Mouse (Mus musculus): Measurements from ENCODE around the gene Gm34653.
"Not testable (repeated sequence)": the region's sequence is repeated elsewhere in the genome, so short reads cannot be mapped to it uniquely, and the experiment has no call there.

Gm34653 gene

DNA sequence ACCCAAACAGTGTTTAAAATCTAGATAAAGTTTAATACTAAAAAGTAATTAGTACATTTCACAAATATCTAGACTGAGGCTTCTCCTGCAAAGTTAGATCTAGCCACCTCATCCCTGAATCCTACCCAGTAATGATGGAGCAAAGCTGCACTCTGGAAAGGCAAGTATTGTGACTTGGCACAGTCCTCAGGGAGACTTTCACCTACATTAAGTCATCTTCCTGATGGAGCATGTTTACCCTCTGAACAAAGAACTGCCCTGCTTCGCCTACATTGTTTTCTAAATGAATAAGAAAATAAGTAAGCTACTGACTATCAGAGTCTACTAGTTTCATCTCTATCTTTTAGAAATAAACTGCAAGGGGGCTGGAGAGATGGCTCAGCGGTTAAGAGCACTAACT is 14.3 kb upstream of the Gm34653 start:
- DNase-seq = no peak

DNA sequence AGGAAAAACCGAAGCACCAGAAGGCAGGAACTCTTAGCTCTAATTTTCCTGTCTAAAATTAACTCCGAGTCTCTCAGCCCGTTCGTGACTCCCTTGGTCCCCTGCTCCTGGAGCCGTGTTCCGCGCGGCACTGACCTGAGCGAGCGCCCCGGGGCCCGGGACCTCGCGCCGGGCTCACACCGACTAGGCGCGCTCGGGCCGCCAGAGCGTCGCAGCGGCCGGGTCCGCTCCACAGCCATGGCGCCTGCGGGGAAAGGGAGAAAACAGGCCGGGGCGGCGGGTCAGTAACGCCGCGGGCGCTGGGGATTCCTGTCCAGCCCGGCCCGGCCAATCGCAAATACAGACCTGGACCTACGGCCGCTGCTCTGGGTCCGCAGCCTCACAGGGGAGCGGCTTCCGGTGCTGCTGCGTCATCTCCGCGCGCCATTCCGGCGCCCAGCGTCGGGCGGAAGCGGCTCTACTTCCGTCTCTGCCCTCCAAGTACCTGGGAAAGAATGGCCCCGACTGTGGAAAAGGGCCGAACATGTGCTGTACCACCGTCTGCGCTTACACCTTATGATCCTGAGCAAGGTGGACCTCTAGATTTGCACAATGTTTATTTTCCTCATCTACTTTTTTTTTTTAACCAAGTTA is 6.9 kb upstream of the Gm34653 start, which contains the start of gene Fbxw2:
Gene Fbxw2, minus strand, starts transcription at position 485 of the 633 bp plus-strand sequence.
- peak; percentile 92 for DNase-seq

DNA sequence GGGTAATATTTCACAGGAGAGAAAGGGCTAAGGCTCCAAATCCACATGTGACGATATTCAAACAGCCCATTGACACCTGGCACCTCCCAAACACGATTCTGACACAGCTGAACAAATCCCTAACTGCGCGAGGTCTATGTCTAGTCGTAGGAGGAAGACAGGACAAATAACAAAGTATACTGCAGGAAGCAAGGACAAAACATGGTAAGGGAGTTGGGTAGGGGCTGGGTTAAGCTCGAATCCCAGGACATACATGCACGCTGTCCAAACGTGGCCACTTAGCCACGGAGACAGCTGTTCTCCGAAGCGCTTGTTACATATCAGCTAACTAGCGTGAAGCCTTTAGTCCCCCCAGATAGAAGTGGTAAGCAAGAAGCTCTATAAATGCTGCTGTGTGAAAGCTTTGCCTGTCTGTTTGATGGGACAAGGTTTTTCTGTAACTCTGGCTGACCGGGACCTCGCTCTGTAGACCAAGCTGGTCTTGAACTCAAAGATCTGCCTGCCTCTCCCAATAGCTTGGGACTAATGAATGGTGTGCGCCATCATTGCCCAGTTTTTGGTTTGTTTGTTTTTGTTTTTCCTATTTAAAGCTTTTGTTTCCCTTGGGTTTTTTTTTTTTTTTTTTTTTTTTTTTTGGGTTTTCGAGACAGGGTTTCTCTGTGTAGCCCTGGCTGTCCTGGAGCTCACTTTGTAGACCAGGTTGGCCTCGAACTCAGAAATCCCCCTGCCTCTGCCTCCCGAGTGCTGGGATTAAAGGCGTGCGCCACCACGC is 6.2 kb upstream of the Gm34653 start:
- DNase-seq = no peak

DNA sequence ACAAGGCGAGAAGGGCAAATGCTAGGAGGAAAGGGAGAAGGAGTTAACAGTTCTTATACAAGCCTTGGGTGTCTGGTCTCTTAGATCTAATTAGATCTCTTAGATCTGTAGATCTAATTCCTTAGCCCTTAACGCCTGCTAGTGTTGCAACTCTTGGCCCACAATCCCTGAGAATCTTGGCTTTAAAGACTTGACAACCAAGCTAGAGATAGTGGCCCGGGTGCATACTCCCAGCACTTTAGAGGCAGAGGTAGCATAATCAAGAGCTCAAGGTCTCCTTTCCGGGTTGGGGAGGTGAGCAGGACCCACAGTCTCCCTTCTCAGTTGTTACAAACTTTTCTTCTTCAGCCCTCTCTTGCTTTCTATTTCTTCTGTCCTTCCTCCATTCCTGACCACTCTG is 5.2 kb upstream of the Gm34653 start:
- DNase-seq = no peak

DNA sequence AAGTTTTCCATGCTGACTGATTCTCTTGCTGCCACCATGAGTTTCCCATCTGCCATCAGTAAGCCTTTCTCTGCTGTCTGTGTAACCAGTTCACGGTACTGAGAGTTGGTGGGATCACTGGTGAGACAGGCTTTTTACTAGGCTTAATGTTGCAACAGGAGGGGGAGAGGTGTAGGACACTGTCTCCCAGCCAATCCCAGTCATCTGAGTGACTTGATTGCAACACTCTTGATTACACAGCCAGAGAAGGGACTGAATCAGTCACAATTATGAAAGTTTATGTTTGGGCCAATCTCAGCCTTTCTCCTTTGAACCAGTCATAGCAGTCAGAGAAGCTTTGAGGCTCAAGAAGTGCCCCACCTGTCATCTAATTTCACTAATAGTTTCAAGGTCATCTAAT is 4.8 kb upstream of the Gm34653 start:
- DNase-seq = no peak

DNA sequence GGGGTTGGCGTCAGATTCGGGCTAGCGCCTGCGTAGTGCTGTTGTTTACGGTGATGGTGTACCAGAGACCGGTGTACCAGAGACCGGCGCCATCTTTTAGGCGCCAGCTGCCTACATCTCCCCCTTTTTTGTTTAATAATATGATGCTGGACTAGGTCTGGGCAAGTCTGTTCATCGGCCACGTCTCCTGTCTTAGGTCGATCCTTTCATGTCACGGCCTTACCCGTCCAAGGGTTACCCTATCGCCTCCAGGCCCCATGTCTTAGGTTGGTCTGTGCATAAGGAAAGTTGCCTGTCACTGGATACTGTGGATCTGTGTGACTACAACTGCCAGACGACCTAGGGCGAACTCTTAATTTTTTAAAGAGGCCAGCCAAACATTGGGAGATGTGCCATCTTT is 2.7 kb upstream of the Gm34653 start:
- DNase-seq = not testable (repeated sequence)

DNA sequence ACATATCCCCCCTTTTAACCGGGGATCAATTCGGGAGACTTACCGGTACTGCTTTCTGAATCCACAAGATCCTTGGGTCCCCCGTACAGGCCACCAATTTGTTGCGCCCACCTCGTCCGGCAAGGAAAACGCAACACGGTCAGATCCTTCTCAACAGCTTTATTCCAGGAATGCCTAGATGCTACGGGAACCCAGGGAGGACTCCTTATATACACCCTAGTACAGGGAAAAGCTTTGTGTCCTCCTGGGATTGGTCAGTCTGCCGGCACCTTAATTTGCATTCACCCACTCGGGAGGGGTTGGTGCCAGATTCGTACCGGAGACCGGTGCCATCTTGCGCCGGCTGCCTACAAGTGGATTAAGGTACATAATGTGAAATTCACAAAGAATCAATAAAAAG is 817 bp downstream of the Gm34653 start:
- no peak for DNase-seq

DNA sequence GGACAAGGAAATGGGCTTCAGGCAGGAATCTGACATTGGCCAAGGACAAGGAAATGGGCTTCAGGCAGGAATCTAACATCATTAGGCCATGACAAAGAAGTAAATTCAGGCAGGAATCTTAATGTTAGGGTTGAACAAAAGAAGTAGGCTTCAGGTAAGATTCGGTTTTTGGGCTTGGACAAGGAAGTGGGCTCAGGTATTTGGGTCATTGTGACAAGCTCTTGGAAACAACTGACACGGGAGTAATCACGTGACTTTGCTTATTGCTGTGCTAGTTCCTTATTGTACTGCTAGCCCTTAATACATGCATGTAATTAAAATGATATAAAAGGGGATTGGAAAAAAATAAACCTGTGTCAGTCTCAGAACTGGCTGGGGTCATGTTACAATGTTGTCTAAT is 2.9 kb downstream of the Gm34653 start:
- DNase-seq = no peak

DNA sequence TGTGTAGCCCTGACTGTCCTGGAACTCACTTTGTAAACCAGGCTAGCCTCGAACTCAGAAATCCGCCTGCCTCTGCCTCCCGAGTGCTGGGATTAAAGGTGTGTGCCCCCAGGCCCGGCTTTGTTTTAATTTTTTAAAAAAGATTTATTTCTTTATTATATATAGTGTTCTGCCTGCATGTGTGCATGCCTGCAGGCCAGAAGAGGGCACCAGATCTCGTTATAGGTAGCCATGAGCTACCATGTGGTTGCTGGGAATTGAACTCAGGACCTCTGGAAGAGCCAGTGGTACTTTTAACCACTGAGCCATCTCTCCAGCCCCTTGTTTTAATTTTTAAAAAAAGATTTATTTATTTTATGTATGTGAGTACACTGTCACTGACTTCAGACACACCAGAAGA is 7.3 kb downstream of the Gm34653 start:
- DNase-seq = not testable (repeated sequence)

DNA sequence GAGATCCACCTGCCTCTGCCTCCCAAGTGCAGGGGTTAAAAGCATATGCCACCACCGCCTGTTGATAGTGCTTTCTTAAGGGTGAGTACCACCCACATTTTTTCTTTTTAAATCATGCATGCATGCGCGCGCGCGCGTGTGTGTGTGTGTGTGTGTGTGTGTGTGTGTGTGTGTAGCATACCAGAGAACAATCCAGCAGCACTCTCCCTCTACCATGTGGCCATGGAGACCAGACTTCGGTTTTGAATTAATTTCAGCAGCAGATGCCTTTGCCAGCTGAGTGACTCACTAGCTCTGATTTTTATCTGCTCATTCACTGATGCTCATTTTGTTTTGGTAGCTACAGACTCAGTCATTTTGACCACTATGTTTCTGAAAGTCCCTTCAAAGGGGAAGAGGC is 8.9 kb downstream of the Gm34653 start:
- DNase-seq = peak; percentile 84

DNA sequence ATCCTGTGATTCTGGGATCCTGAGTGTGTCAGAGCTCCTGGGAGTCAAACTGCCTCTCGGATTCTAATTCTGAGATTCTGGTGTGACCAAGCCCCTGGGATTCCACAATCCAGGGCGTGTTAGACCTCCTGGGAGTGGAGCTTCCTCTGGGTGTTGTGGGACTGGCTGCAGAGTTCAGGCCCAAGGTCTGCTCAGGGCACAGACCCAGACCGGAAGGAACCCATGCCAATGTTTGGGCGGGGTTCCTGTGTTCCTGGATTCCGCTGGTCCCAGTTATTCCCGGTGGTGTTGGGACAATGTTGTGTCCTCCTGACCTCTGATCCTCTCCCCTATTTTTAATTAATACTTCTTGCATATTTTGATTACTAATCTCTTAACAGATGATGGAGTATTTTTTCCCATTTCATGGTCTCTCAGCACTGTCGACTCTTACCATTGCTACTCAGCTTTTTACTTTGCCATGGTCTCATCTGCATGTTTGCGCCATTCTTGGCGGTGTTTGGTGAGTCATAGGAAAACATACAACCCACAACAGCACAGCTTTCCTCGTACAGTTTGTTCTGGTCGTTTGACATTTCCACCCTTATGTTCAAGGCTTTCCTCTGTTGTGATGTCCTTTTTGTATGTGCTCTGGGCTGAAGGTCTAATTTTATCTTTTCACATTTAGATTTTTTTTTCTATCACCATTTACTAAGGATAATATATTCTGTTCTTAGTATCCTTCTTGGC is 10.6 kb downstream of the Gm34653 start:
- no peak for DNase-seq

DNA sequence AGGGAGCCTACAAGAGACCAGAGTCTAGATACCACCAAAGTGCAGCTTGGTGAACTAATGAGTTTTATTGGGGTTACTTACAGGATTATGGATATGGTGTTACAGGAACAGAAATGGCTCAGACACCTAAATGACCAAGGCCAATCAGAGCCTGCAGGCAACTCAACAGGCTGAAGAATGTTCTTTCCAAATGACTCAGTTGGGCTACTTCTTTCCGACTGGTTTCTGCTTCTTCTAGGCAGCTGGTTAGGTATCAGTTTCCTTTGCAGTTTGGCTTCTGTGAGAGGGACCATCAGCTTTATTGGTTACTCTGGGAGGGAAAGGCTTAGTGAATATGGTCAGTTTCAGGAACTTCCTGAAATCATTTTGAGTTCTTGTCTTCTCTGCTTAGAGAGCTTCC is 14.9 kb downstream of the Gm34653 start:
- DNase-seq = no peak

DNA sequence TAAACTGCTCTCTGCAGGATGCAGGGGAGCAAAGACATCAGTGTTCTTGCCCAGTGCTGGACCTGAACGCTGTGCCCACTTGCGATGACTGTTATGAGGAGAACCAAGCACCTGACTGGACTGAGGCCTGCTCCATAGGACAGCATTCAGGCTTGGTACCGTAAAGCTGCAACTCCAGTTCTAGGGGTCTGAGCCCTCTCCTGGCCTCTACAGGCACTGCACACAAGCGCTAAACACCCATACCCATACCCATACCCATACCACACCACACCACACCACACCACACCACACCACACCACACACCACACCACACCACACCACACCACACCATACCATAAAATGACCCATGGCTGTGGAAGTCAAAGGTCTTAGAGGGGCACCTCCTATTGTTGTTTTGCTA is 22.5 kb downstream of the Gm34653 start:
- DNase-seq = no peak

DNA sequence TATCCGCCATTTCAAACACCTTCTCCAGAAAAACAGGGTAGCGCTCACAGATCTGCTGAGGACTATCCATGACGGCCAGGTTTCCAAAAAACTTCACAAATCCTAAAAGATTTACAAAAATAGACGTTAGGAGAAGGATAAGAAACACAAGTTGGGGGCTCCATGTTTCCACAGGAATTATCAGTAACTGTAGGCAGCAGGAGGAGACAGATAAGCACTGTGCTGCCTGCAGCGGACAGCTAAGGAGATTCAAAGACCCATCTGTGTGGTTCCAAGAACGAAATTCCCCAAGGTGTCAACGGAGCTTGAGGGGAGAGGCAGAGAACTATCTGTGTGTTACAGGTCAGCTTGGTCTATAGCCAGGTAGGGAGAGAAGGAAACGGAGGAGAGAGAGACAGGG is 24.9 kb downstream of the Gm34653 start:
- no peak for DNase-seq

DNA sequence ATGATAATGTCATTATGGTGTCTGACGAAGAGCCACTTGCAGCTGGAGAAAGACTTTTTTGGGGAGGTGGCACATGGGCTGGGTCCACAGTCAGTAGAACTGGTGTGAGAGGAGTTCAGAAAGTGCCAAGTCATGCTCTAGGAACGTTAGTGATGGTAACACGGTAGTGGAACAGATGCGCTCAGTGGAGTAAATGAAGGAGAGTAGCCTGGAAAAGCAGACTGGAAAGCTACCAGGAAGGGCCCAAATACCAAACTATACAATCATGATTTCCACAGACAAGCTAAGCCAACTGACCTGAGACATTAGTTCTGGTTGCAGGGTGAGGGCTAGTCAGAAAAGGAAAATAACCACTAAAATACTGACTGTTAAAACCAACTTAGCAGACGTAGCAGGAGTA is 36.9 kb downstream of the Gm34653 start:
- DNase-seq = no peak

DNA sequence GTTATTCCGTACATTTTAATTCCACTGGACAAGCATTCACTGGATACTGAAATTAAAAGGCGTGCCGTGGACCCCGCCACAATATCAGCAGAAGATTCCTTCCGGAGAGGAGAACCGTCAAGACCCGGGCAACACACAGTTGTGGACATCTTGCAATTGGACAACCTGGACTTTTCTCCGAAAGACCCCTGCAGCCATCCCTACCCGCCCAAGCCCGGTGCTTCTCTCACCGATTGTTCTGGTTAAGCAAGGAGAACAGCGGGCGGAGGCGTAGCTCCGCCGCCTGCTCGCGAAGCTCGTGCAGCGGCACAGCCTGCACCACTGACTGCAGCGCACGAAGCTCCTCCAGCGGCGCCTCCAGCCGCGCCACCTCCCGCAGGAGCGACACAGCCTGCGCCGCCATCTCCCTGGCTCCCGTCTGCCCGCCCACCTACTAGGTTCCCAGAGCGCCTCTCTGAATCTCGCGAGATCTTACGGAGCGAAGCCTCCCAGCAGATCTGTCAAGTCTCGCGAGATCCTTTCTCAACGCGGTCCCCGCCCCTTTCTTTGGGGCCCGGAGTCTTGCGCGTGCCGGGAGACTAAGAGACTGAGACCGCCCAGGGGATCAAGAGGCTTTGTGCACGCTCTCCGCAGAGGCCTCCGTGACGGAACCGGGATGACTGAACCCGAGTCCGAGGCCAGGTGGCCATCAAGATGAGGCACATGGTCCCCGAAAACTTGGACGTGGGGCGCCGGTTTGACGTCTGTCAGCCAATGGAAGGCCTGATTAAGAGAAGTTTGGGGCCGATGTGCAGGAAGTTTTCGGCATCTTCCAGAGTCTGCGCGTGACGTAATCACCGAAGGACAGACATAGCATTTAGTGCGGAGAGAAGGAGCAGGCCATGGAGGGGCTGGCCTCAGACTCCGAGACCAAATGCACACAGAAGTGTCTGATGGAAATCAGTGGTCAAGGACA is 38.0 kb downstream of the Gm34653 start:
- peak; percentile 96 for DNase-seq

DNA sequence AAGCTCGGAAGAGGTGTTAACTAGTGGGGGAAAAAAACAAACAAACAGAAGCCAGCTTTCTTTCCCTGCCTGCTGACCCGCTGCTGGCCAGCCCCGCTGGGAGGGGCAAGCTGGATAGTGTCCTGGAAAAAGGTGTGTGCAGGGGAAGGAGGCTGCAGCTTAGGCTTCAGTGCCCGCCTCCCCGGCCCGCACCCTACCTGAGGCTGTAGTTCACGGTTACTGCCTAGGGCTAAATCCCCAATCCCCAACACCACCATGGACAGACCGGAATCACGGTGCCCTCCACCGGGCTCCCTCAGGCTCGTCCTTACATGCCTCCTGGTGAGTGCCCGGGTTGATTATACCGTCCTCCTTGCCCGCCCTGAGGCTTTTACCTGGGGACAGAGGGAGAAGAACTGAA is 41.5 kb downstream of the Gm34653 start, which contains the start of gene Cutal:
Gene Cutal, plus strand, starts transcription at position 126 of the 400 bp plus-strand sequence.
- no peak for DNase-seq

DNA sequence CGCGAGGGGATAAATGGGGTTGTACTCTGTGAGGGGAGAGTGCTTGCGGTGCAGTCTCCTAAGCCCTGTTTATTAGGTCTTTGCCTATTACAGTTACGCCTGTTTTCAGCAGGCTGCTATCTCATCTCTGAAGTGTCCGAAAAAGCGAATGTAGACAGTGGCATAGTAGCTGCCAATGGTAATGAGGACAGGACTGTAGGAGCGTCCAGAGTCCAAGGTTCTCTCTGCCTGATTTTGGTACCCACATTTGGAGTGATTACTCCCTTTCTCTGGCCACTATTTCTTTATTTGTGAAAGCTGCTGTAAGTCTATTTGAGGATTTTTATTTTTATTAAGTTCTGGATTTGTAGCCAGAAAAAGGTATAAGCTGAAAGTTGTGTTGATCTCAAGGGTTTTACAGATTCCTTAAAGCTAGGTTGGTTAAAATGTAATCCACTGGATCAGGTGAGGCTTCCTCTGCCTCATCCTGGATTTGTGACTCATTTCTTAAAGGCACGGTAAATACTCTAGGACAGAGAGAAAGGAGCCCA is 42.1 kb downstream of the Gm34653 start, which contains the start of gene Psmd5:
Gene Psmd5, minus strand, starts transcription at position 153 of the 530 bp plus-strand sequence.
- DNase-seq = no peak

DNA sequence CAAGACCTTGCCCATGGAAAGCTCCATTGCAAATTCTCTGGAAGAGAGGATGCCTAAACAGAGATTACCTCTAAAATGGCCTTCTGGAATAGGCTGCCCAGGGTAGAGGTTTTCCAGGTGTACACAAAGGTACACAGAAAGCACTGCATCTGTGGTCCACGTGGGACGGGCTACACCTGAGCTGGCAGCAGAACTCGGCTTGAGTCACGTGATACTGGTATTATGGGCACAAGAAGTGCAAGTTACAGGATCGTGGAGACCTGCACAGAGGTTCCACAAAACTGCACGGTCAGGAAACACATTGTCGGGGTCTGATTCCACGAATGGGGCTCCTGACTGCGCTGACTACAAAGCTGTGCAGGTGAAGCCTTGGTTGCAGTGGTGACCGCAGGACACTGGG is 47.2 kb downstream of the Gm34653 start:
- DNase-seq = no peak

DNA sequence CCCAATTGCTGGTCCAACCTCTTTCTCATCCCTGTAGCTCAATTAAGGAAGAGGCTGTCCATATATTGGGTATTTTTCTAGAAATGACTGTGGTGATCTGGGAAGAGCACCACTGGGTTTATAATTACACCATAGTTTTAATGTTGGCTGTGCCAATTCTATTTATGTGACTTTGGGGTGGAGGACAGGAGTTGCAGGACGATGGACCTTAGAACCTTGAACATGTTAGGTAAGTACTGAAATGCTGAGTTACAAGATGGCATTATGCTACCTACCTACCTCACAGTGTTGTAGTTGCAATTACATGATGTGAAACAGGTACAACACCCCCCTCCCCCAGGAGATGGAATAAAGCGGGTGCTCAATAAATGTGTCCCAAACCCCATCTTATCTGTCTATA is 50.0 kb downstream of the Gm34653 start:
- no peak for DNase-seq

DNA sequence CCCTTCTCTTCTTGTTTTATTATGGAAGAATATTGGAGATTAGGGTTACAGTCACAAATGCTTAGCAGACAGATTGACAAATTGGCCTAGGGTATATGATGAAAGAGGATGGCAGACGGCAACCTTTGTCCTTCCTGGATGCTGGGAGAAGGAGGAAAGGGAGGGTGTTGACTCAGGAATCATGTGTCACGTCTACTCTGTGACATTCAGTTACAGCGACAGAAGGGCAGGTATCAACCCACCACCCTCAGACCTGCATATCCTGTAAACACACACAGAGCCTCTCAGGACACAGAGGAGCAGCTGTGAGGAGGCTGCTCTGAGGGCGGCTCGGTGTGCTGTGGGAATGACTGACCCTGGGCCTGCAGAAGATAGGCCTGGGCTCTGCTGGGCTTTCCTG is 50.4 kb downstream of the Gm34653 start:
- DNase-seq = no peak

DNA sequence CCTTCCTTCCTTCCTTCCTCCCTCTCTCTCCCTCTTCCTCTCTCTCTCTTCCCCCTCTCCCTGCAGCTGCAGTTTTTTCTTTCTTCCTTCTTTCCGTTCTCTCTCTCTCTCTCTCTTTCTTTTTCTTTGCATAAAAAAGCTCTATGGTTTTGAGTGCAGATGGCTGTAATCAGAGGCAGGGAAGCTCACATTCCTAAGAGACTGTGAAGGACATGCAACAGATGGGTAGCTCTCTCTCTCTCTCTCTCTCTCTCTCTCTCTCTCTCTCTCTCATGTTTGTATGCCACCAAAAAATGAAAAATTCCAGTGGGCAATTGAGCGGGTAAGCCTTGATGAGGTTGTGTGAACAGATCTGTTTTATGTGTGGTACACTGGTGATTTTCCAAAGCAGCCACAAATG is 51.4 kb downstream of the Gm34653 start:
- DNase-seq = no peak
